Mouse (Mus musculus) right cerebral cortex, adult 18-20 months (tissue): ENCODE measurements at regions not wholly inside any gene's neighbourhood (a gene's known extent, or its start where the extent isn't known, plus 50 kb on each side); places are given as distances from the start of the nearest gene placed in this dataset.

Source experiments
- DNase-seq: peaks from one replicate; pipeline ENCODE4 v3.0.0; 2022; ENCODE audit warnings: mixed read lengths

GRCm38 (mm10) chr14:120146908-120147770, 104.9 kb upstream of the Oxgr1 start:
- DNase-seq, result no peak

- no peak for DNase-seq
Measured at GRCm38 (mm10) chr14:120148803-120149202, 106.6 kb upstream of the Oxgr1 start.

GRCm38 (mm10) chr14:120149341-120149741, 107.1 kb upstream of the Oxgr1 start:
- peak; percentile 82 for DNase-seq

GRCm38 (mm10) chr14:120150589-120150988, 108.4 kb upstream of the Oxgr1 start:
- no peak for DNase-seq

- DNase-seq, result no peak
Measured at GRCm38 (mm10) chr14:120154413-120154812, 112.2 kb upstream of the Oxgr1 start.

GRCm38 (mm10) chr14:120164184-120164583, 111.3 kb upstream of the Mbnl2 start:
- no peak for DNase-seq

- DNase-seq, result no peak
Measured at GRCm38 (mm10) chr14:120165496-120166045, 109.9 kb upstream of the Mbnl2 start.

GRCm38 (mm10) chr14:120170733-120171132, 104.7 kb upstream of the Mbnl2 start:
- DNase-seq, result peak; percentile 31

- DNase-seq, result no peak
Measured at GRCm38 (mm10) chr14:120172058-120172457, 103.4 kb upstream of the Mbnl2 start.

- peak; percentile 36 for DNase-seq
Measured at GRCm38 (mm10) chr14:120172844-120173243, 102.6 kb upstream of the Mbnl2 start.

GRCm38 (mm10) chr14:120174615-120175014, 100.9 kb upstream of the Mbnl2 start:
- DNase-seq, result peak; percentile 46

GRCm38 (mm10) chr14:120195218-120195617, 80.3 kb upstream of the Mbnl2 start:
- DNase-seq, result no peak

- no peak for DNase-seq
Measured at GRCm38 (mm10) chr14:120211741-120212140, 63.7 kb upstream of the Mbnl2 start.

GRCm38 (mm10) chr14:120212626-120213025, 62.8 kb upstream of the Mbnl2 start:
- no peak for DNase-seq

- DNase-seq, result no peak
Measured at GRCm38 (mm10) chr14:120219224-120219623, 56.2 kb upstream of the Mbnl2 start.

GRCm38 (mm10) chr14:120223528-120224201, 51.8 kb upstream of the Mbnl2 start:
- DNase-seq, result no peak

- no peak for DNase-seq
Measured at GRCm38 (mm10) chr14:120224202-120224846, 51.1 kb upstream of the Mbnl2 start.

GRCm38 (mm10) chr14:120225657-120226056, 49.8 kb upstream of the Mbnl2 start:
- DNase-seq, result no peak
